Mouse (Mus musculus): ENCODE data around the gene Sgo2a. TPM values are rescaled to one million over a fixed set of nuclear protein-coding genes. Genes with fewer than 3 reads are reported as not detected.
"Not testable (repeated sequence)": the region's sequence is repeated elsewhere in the genome, so short reads cannot be mapped to it uniquely, and the experiment has no call there.

The Sgo2a gene
- polyA plus RNA-seq, 1 experiment = not detected

GRCm38 (mm10) chr1:57969327-57970271 is 26.2 kb upstream of the Sgo2a start:
- peaks cover 4% of the 10 kb centered on the region for H3K4me1 ChIP-seq (ENCODE audit: control insufficient read depth, insufficient read depth, low read length)
- peak overlapping the region; percentile 77 for H3K4me3 ChIP-seq (ENCODE audit: insufficient read depth, low read depth, low read length)
- under 1% methylated on average over 65 of the region's 65 CpGs for WGBS
- peak overlapping the region; percentile 27; the same call in 1 of the 2 replicates for H3K27ac ChIP-seq (ENCODE audit: insufficient read depth, low read depth, low read length)
- peak; percentile 85 for TF ChIP-seq CTCF (IDR thresholded peaks at IDR 0.05; ENCODE audit: insufficient read depth, low read depth, low read length)
- peak; percentile 89 for TF ChIP-seq POLR2A (IDR thresholded peaks at IDR 0.05; ENCODE audit: insufficient read depth, low read depth, low read length)

GRCm38 (mm10) chr1:57971588-57971987 is 24.2 kb upstream of the Sgo2a start:
- Histone ChIP-seq H3K27ac (ENCODE audit: insufficient read depth, low read depth, low read length) (no peak overlapping the region), H3K4me3 (ENCODE audit: insufficient read depth, low read depth, low read length) (no peak overlapping the region), H3K4me1 (ENCODE audit: control insufficient read depth, insufficient read depth, low read length) (peaks cover 4% of the 10 kb centered on the region)
- TF ChIP-seq CTCF (IDR thresholded peaks at IDR 0.05; ENCODE audit: insufficient read depth, low read depth, low read length) (no peak), POLR2A (IDR thresholded peaks at IDR 0.05; ENCODE audit: insufficient read depth, low read depth, low read length) (no peak)
- WGBS = 96% methylated on average over 2 of the region's 2 CpGs

GRCm38 (mm10) chr1:57976860-57977259 is 18.9 kb upstream of the Sgo2a start:
- no peaks in the 10 kb centered on the region for H3K4me1 ChIP-seq (ENCODE audit: control insufficient read depth, insufficient read depth, low read length)
- 91% methylated on average over 3 of the region's 3 CpGs for WGBS
- no peak overlapping the region for H3K27ac ChIP-seq (ENCODE audit: insufficient read depth, low read depth, low read length)
- no peak for TF ChIP-seq CTCF (IDR thresholded peaks at IDR 0.05; ENCODE audit: insufficient read depth, low read depth, low read length)
- TF ChIP-seq POLR2A (IDR thresholded peaks at IDR 0.05; ENCODE audit: insufficient read depth, low read depth, low read length) = no peak
- no peak overlapping the region for H3K4me3 ChIP-seq (ENCODE audit: insufficient read depth, low read depth, low read length)

GRCm38 (mm10) chr1:57989052-57989600 is 6.6 kb upstream of the Sgo2a start:
- no peaks in the 10 kb centered on the region for H3K4me1 ChIP-seq (ENCODE audit: control insufficient read depth, insufficient read depth, low read length)
- no peak overlapping the region for H3K27ac ChIP-seq (ENCODE audit: insufficient read depth, low read depth, low read length)
- TF ChIP-seq POLR2A (IDR thresholded peaks at IDR 0.05; ENCODE audit: insufficient read depth, low read depth, low read length) (no peak), CTCF (IDR thresholded peaks at IDR 0.05; ENCODE audit: insufficient read depth, low read depth, low read length) (no peak)
- no peak overlapping the region for H3K4me3 ChIP-seq (ENCODE audit: insufficient read depth, low read depth, low read length)
- 40% methylated on average over 6 of the region's 6 CpGs for WGBS

- WGBS = 79% methylated on average over 2 of the region's 2 CpGs
- peaks cover 3% of the 10 kb centered on the region for H3K4me1 ChIP-seq (ENCODE audit: control insufficient read depth, insufficient read depth, low read length)
- TF ChIP-seq CTCF (IDR thresholded peaks at IDR 0.05; ENCODE audit: insufficient read depth, low read depth, low read length) = no peak
- no peak for TF ChIP-seq POLR2A (IDR thresholded peaks at IDR 0.05; ENCODE audit: insufficient read depth, low read depth, low read length)
- no peak overlapping the region for H3K4me3 ChIP-seq (ENCODE audit: insufficient read depth, low read depth, low read length)
- no peak overlapping the region for H3K27ac ChIP-seq (ENCODE audit: insufficient read depth, low read depth, low read length)
Observed at GRCm38 (mm10) chr1:57991277-57991676, 4.5 kb upstream of the Sgo2a start.

GRCm38 (mm10) chr1:57996133-57996615 is 403 bp downstream of the Sgo2a start:
- no peak overlapping the region for H3K27ac ChIP-seq (ENCODE audit: insufficient read depth, low read depth, low read length)
- H3K4me1 ChIP-seq (ENCODE audit: control insufficient read depth, insufficient read depth, low read length) = peaks cover 7% of the 10 kb centered on the region
- no peak for TF ChIP-seq CTCF (IDR thresholded peaks at IDR 0.05; ENCODE audit: insufficient read depth, low read depth, low read length)
- no peak for TF ChIP-seq POLR2A (IDR thresholded peaks at IDR 0.05; ENCODE audit: insufficient read depth, low read depth, low read length)
- WGBS = under 1% methylated on average over 29 of the region's 29 CpGs
- H3K4me3 ChIP-seq (ENCODE audit: insufficient read depth, low read depth, low read length) = peak overlapping the region; percentile 73

- Histone ChIP-seq H3K4me1 (ENCODE audit: control insufficient read depth, insufficient read depth, low read length) (peaks cover 7% of the 10 kb centered on the region), H3K4me3 (ENCODE audit: insufficient read depth, low read depth, low read length) (no peak overlapping the region), H3K27ac (ENCODE audit: insufficient read depth, low read depth, low read length) (no peak overlapping the region)
- 77% methylated on average over 3 of the region's 3 CpGs for WGBS
- TF ChIP-seq POLR2A (IDR thresholded peaks at IDR 0.05; ENCODE audit: insufficient read depth, low read depth, low read length) (no peak), CTCF (IDR thresholded peaks at IDR 0.05; ENCODE audit: insufficient read depth, low read depth, low read length) (no peak)
Observed at GRCm38 (mm10) chr1:57998146-57998545, 2.4 kb downstream of the Sgo2a start.

- H3K4me1 ChIP-seq (ENCODE audit: control insufficient read depth, insufficient read depth, low read length); H3K4me3 ChIP-seq (ENCODE audit: insufficient read depth, low read depth, low read length); H3K27ac ChIP-seq (ENCODE audit: insufficient read depth, low read depth, low read length): not testable (repeated sequence)
- WGBS = 92% methylated on average over 7 of the region's 7 CpGs
Observed at GRCm38 (mm10) chr1:58006388-58006787, 10.6 kb downstream of the Sgo2a start.

- H3K4me3 ChIP-seq (ENCODE audit: insufficient read depth, low read depth, low read length) = no peak within 1 kb of the TSS
- H3K4me1 ChIP-seq (ENCODE audit: control insufficient read depth, insufficient read depth, low read length) = no peaks in the 10 kb centered on the region
- H3K27ac ChIP-seq (ENCODE audit: insufficient read depth, low read depth, low read length) = no peak within 1 kb of the TSS
- WGBS = 95% methylated on average over 7 of the region's 7 CpGs
- TF ChIP-seq CTCF (IDR thresholded peaks at IDR 0.05; ENCODE audit: insufficient read depth, low read depth, low read length) (no peak), POLR2A (IDR thresholded peaks at IDR 0.05; ENCODE audit: insufficient read depth, low read depth, low read length) (no peak)
Observed at GRCm38 (mm10) chr1:58018856-58019255, 23.1 kb downstream of the Sgo2a start, which contains the start of gene Kctd18. TSS of gene Kctd18 (minus strand) at chr1:58018956.

All from olfactory bulb, adult 2 months (tissue).